In genomic region chr8:120232398-120232797, GRCm38 (mm10) we compare ENCODE assay signal across 11 mouse cellular contexts. TPM values are rescaled to one million over a fixed set of nuclear protein-coding genes. Genes with fewer than 3 reads are reported as not detected.
DNase-seq lines count a peak whose midpoint lies in the region; ATAC-seq lines count a peak whose summit lies in the region.
"Had no signal": no experiment of that assay in that cellular context is flagged by ENCODE, and none has a peak within 500 bp of the region (broad histone marks: within the 10 kb centered on the region; RNA-seq: fewer than 3 reads in every experiment).

No protein-coding gene starts in this region.

- ATAC-seq in heart, embryonic 15.5 days (replicated peaks; ENCODE audit: insufficient number of reproducible peaks, insufficient read depth, low FRiP score, low read depth), result no peak
- ATAC-seq in hindbrain, embryonic 11.5 days (ENCODE audit: low FRiP score), result no peak
- ATAC-seq in midbrain, embryonic 12.5 days (ENCODE audit: low FRiP score, low read depth), result no peak
- no peak for ATAC-seq in cerebellum, adult (ENCODE audit: insufficient number of reproducible peaks, low FRiP score, low TSS enrichment)

- H3K27me3 ChIP-seq in heart, embryonic 15.5 days, result peaks cover 34% of the 10 kb centered on the region
- peaks cover 66% of the 10 kb centered on the region for H3K27me3 ChIP-seq in embryonic facial prominence, embryonic 10.5 days (replicated peaks; ENCODE audit: low read depth, poor library complexity, severe bottlenecking)
- H3K27me3 ChIP-seq in hindbrain, embryonic 11.5 days (ENCODE audit: control insufficient read depth, insufficient read depth, low read length), result peaks cover 19% of the 10 kb centered on the region
- peaks cover 49% of the 10 kb centered on the region for H3K27me3 ChIP-seq in midbrain, embryonic 12.5 days

- H3K9me3 ChIP-seq in heart, embryonic 15.5 days (replicated peaks), result no peaks in the 10 kb centered on the region
- no peaks in the 10 kb centered on the region for H3K9me3 ChIP-seq in embryonic facial prominence, embryonic 10.5 days
- no peaks in the 10 kb centered on the region for H3K9me3 ChIP-seq in hindbrain, embryonic 11.5 days (ENCODE audit: control insufficient read depth, low read length)
- H3K9me3 ChIP-seq in midbrain, embryonic 12.5 days, result no peaks in the 10 kb centered on the region

- 0 out of 2 replicates have a peak overlapping the region, but pooled peaks have one; percentile 54 for H3K4me3 ChIP-seq in heart, embryonic 15.5 days
- H3K4me3 ChIP-seq in embryonic facial prominence, embryonic 10.5 days, result peak overlapping the region; percentile 80
- peak overlapping the region; percentile 60 for H3K4me3 ChIP-seq in hindbrain, embryonic 11.5 days (ENCODE audit: low read depth, low read length)
- H3K4me3 ChIP-seq in midbrain, embryonic 12.5 days, result peak overlapping the region; percentile 25

- 52% methylated on average over 4 of the region's 4 CpGs for WGBS in heart, embryonic 15.5 days
- 37% methylated on average over 4 of the region's 4 CpGs for WGBS in embryonic facial prominence, embryonic 10.5 days
- 55% methylated on average over 4 of the region's 4 CpGs for WGBS in hindbrain, embryonic 11.5 days
- 44% methylated on average over 4 of the region's 4 CpGs for WGBS in midbrain, embryonic 12.5 days

- peak overlapping the region; percentile 99 for H3K4me2 ChIP-seq in heart, embryonic 15.5 days
- H3K4me2 ChIP-seq in hindbrain, embryonic 11.5 days (replicated peaks; ENCODE audit: low read depth, low read length), result peak overlapping the region; percentile 98
- peak overlapping the region; percentile 94 for H3K4me2 ChIP-seq in midbrain, embryonic 12.5 days (replicated peaks)

- no peaks in the 10 kb centered on the region for H3K36me3 ChIP-seq in heart, embryonic 15.5 days
- H3K36me3 ChIP-seq in embryonic facial prominence, embryonic 10.5 days (replicated peaks), result peaks cover 40% of the 10 kb centered on the region
- no peaks in the 10 kb centered on the region for H3K36me3 ChIP-seq in hindbrain, embryonic 11.5 days (ENCODE audit: control insufficient read depth, insufficient read depth, low read length)
- 0 out of 2 replicates have a peak, but pooled peaks cover 5% of the 10 kb centered on the region for H3K36me3 ChIP-seq in midbrain, embryonic 12.5 days

- DNase-seq in heart, adult 8-10 months (ENCODE audit: low spot score), result no peak
- DNase-seq in embryonic facial prominence, embryonic 10.5 days (ENCODE audit: low spot score), result no peak
- DNase-seq in hindbrain, embryonic 11.5 days (ENCODE audit: low spot score), result no peak
- no peak for DNase-seq in ovary, postnatal 36 days (ENCODE audit: low spot score)
- no peak for DNase-seq in thymus, postnatal 4 days
- DNase-seq: right cerebral cortex, postnatal 4 days had no signal

- H3K4me1 ChIP-seq in heart, embryonic 15.5 days (replicated peaks), result peaks cover 66% of the 10 kb centered on the region
- peaks cover 80% of the 10 kb centered on the region for H3K4me1 ChIP-seq in embryonic facial prominence, embryonic 10.5 days
- peaks cover 43% of the 10 kb centered on the region for H3K4me1 ChIP-seq in hindbrain, embryonic 11.5 days (replicated peaks; ENCODE audit: control insufficient read depth, insufficient read depth, low read length)
- H3K4me1 ChIP-seq in midbrain, embryonic 12.5 days, result peaks cover 68% of the 10 kb centered on the region

- H3K9ac ChIP-seq in heart, embryonic 15.5 days, result no peak overlapping the region
- peak overlapping the region; percentile 20; the same call in 1 of the 2 replicates for H3K9ac ChIP-seq in hindbrain, embryonic 11.5 days (ENCODE audit: low read depth, low read length)
- H3K9ac ChIP-seq in midbrain, embryonic 12.5 days (replicated peaks), result peak overlapping the region; percentile 49

- no peak overlapping the region for H3K27ac ChIP-seq in heart, embryonic 15.5 days
- H3K27ac ChIP-seq in embryonic facial prominence, embryonic 10.5 days (replicated peaks), result peak overlapping the region; percentile 55; the same call in 1 of the 2 replicates
- no peak overlapping the region for H3K27ac ChIP-seq in hindbrain, embryonic 11.5 days (ENCODE audit: low read depth, low read length)
- H3K27ac ChIP-seq in midbrain, embryonic 12.5 days (replicated peaks), result no peak overlapping the region

RNA-seq across cellular contexts. Expression of gene Gse1, which starts 4.1 kb away (rescaled TPM):
- polyA plus RNA-seq in heart, embryonic 15.5 days (2015; fragmentation: Nextera tagmentation; extraction: Ambion mirVana), result 8.9 and 10.8 TPM in 2 replicates
- 10 to 100 TPM; 18.9 to 29.1 (median 23.3) TPM for total RNA-seq in heart, adult 8-10 months (2022)
- polyA plus RNA-seq in embryonic facial prominence, embryonic 10.5 days (2016; fragmentation: Nextera tagmentation; extraction: Ambion mirVana), result 9.9 and 10.2 TPM in 2 replicates
- polyA plus RNA-seq in hindbrain, embryonic 11.5 days (2014; fragmentation: Nextera tagmentation; extraction: Ambion mirVana), result 16.5 and 17.8 TPM in 2 replicates
- 26.5 and 28.8 TPM in 2 replicates for polyA plus RNA-seq in midbrain, embryonic 12.5 days (2016; fragmentation: Nextera tagmentation; extraction: Ambion mirVana)

RNA-seq across cellular contexts. Expression of gene Fam92b, which starts 55.1 kb away (rescaled TPM):
- 0.36 and 0.38 TPM in 2 replicates for polyA plus RNA-seq in heart, embryonic 15.5 days (2015; fragmentation: Nextera tagmentation; extraction: Ambion mirVana)
- total RNA-seq in heart, adult 8-10 months (2022), result not detected
- 0.83 and 0.86 TPM in 2 replicates for polyA plus RNA-seq in embryonic facial prominence, embryonic 10.5 days (2016; fragmentation: Nextera tagmentation; extraction: Ambion mirVana)
- polyA plus RNA-seq in hindbrain, embryonic 11.5 days (2014; fragmentation: Nextera tagmentation; extraction: Ambion mirVana), result 2.1 and 2.7 TPM in 2 replicates
- polyA plus RNA-seq in midbrain, embryonic 12.5 days (2016; fragmentation: Nextera tagmentation; extraction: Ambion mirVana), result 1.3 and 2.3 TPM in 2 replicates
- total RNA-seq: megakaryocyte progenitor cell, adult 5-6 weeks had no signal
- polyA plus RNA-seq: kidney, adult 2 months had no signal

Comparison
In these comparisons a context has a peak if more than half of its experiments do, and no peak if none do; other contexts are left out.
1. H3K4me3 ChIP-seq: peak in every context shown above with its lines; median percentile 80 in embryonic facial prominence, embryonic 10.5 days; 60 in hindbrain, embryonic 11.5 days; 54 in heart, embryonic 15.5 days; 25 in midbrain, embryonic 12.5 days.